Mouse (Mus musculus) central nervous system, embryonic 11.5 days (tissue): ENCODE measurements around the gene Ergic1. TPM values are rescaled to one million over a fixed set of nuclear protein-coding genes. Genes with fewer than 3 reads are reported as not detected.

Source experiments
- polyA plus RNA-seq: library from polyadenylated mRNA; depleted of rRNA; stranded (reverse); fragments of >200 nt; gene quantifications from 2 replicates; pipeline ENCODE4 v1.2.3, GENCODE M21; 2012; rRNA removed

The Ergic1 gene
- polyA plus RNA-seq, result 64.1 and 156 TPM in 2 replicates

GRCm38 (mm10) chr17:26561290-26561640, at the start of gene Ergic1:
Gene Ergic1, plus strand, starts transcription at chr17:26561489.

GRCm38 (mm10) chr17:26561651-26562181, 427 bp downstream of the Ergic1 start, which contains the start of gene Dusp1:
Gene Dusp1, minus strand, starts transcription at chr17:26562128.

GRCm38 (mm10) chr17:26662978-26663683, 101.8 kb downstream of the Ergic1 start, which contains the start of gene Atp6v0e:
Gene Atp6v0e, plus strand, starts transcription at chr17:26663231.

Other genes with a start within 250 kb of the Ergic1 start
- 1.7 and 2.2 TPM in 2 replicates for gene Neurl1b, start 146.7 kb upstream of the Ergic1 start, polyA plus RNA-seq
- 27.4 and 28.9 TPM in 2 replicates for gene Dusp1, start 639 bp downstream of the Ergic1 start, polyA plus RNA-seq
- gene Atp6v0e, start 101.7 kb downstream of the Ergic1 start, polyA plus RNA-seq, result 70.6 and 101 TPM in 2 replicates
- 3.3 and 5.5 TPM in 2 replicates for gene Crebrf, start 154.2 kb downstream of the Ergic1 start, polyA plus RNA-seq
- 29.7 and 43.9 TPM in 2 replicates for gene Bnip1, start 219.6 kb downstream of the Ergic1 start, polyA plus RNA-seq